Mouse (Mus musculus): Measurements from ENCODE around the gene Ermard.

The Ermard gene

DNA sequence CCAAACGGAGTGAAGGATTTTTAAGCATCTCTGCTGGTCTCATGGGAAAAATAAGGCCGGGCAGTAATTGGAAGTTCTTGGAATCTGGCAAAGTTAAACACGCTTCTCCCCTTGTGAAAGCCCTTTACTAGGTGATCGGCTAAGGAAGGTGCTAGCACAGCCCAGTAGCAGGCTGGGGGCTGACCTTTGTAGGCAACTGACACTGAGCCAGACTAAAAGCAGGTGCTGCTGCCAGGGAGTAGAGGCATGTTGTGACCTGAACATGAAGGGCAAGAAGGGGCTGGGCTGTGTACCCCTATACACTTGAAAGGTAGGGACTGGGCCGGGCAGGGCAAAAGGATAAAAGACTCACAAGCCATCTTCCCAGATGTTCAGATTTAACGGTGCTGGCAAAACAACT is 19.3 kb downstream of the Ermard start:
- DNase-seq (ENCODE audit: low spot score in 2 of 2) = no peak

DNA sequence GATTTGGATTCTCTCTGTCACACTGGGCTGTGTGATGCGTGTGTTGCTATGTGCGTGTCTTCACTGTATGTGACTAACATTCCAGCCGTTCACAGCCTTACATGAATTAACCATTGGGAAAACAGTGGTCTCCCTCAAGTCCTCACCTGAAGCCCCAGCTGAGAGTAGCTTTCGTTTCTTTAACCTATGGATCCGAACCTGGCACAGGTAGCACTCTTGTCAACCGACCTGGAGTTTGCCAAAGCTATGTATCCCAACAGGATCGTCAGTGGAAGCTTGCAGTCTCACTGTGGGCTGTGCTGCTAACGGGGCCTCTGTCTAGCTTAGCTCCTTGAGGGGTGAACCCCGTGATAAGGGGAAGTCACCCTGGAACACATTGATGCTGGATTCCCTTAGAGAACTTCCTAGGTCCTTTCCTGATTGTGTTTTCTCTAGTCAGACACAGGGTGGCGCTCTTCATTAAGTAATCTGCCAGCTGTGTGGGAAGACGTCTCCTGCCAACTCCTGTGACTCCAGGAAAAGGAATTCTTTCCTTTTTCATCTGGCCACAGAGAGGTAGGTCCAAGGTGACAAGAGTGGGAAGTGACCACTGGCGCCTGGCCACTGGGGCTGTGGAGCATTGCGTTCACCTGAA is 24.5 kb downstream of the Ermard start:
- DNase-seq (ENCODE audit: low spot score in 2 of 2) = peak; percentile 43 to 56

DNA sequence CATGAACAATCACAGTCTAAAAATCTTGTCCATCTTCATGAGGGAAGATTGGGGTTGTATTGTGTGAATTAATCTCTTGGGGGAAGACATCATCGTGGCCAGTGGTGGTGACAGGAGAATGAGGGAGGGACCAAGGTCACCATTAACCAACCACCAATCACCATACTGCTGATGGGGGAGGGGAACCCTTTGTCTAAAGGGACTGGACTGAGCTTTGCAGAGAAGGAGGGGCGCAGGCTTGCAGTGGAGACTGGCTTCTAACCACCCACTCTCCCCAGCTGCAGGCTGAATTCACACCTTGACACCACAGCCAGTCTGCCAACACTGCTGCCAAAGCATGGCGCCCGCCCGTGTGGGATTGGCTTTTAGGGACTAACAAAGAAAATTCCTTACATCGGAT is 25.1 kb downstream of the Ermard start:
- DNase-seq (ENCODE audit: low spot score in 2 of 2) = no peak

DNA sequence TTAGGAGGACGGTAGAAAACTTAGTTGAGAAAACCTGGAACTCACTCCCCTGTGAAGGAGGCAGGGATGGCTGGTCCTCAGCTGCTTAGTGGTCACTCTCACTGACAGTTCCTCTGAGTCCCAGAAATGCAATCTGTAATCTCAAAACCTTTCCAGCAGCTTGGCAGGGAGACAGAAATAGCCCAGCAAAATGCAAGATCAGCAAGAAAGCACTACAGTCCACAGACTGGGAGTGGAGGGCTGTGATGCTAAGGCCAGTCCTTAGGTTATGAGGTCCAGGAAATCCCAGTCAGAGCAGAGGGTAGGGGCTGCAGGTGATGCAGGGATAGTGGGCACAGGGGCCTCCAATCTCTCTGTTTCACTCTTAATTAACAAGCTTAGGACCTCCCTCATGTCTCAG is 25.9 kb downstream of the Ermard start:
- no peak for DNase-seq (ENCODE audit: low spot score in 2 of 2)

DNA sequence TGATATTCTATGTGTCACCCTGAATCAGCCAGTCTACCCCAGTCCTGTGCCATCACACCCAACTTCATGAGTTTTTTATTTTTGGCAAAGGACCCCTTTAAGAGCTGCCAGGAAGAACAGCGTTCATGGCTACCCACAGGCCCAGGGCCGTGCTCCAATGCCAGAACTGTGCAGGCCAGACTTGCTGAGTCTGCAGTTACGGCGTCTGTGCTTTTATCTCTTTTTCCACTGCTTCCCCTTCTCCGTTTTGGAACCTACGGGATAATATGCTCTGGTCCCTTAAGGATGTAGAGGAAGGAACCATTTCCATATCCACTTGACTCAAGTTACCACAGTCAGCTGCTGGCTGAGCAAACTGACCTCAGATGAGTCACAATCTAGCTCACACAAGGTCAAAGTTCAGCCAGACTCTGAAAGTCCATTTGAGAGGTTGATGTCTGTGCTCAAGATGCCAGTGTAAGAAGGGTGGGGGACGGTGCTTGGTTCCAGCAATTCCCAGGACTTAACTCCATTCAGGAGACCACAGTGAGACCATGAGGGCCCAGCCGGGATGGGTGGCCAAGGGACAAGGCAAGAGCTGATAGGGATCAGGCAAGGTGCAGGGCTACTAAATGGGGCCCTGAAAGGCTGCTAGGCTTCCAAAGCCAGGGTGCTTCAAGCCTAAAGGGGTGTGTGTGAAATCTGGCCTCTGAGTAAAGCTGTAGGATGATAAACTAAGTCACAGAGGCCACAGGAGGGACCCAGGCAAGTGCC is 27.2 kb downstream of the Ermard start:
- no peak for DNase-seq (ENCODE audit: low spot score in 2 of 2)

DNA sequence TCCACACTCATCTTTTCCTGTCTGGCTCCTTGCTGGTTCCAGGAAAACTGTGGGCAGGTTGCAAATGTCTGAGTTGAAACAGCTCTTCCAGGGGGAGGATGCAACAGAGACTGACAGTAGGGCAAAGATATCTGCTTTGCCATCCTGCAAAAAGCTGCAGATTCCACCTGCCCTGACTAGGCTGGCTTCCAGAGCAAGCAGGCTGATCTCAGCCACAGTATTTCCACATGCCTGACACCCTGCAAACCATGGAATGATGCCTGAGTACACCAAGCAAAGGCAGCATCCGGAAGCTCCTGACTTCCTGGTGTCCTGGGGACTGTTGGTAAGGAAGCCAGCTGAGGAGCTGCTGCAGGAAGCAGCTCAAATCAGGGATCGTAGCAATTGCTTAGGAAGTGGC is 28.1 kb downstream of the Ermard start:
- peak in 1 of 2 experiments; percentile 22 for DNase-seq (ENCODE audit: low spot score in 2 of 2)

DNA sequence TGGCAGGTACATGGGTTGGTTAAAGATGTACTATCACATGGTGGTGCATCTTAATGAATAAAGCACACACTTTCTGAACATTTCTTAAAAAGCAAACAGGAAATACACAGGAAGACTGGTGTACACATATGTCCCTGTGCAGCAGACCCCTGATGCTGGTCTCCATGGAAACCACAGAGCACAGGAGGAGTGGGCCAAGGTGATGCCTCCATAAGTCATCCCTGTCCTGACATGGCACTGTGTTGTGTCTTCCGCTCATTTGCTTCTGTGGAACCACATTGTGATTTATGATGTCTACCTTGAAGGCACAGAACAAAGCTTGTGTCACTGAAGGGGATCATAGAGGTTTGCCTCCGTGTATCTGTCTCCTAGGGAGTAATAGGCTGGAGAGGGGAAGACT is 31.2 kb downstream of the Ermard start:
- no peak for DNase-seq (ENCODE audit: low spot score in 2 of 2)

DNA sequence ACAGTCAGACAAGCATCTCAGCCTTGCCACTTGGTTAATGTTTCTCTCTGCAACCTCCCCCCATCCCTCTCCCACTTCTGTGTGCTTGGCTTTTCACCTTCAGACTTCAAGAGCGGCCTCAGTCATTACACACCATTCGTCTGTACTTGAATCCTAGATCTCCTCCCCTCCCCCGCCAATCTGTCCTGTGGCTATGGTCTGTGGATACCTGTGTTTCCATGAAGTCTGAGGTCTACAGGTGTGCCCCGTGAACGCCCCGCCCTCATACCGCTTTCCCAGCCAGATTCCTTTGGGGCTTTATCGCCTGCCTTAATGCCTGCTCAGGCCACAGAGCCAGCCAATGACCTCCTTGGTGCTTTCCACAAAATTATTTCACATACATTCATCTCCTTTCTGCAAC is 34.0 kb downstream of the Ermard start:
- DNase-seq (ENCODE audit: low spot score in 2 of 2) = no peak

DNA sequence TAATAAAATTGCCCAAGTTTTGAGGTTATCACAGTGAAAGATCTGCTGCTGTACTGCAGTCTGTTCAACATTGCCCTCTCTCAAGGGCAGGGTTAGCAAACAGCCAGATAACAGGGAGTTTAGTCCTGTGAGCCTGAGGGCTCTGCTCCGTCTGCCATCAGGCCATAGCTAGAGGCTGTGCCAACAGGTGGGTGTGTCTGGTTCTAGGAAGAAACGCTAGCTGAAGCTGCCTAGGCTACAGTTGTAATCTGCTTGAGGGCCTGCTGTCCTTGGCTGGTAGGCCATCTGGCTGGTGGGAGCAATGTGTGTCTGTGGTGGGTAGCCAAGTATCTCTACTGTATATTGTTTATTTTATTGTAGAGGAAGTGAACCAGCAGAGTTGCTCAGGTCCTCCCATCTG is 36.5 kb downstream of the Ermard start:
- DNase-seq (ENCODE audit: low spot score in 2 of 2) = no peak

DNA sequence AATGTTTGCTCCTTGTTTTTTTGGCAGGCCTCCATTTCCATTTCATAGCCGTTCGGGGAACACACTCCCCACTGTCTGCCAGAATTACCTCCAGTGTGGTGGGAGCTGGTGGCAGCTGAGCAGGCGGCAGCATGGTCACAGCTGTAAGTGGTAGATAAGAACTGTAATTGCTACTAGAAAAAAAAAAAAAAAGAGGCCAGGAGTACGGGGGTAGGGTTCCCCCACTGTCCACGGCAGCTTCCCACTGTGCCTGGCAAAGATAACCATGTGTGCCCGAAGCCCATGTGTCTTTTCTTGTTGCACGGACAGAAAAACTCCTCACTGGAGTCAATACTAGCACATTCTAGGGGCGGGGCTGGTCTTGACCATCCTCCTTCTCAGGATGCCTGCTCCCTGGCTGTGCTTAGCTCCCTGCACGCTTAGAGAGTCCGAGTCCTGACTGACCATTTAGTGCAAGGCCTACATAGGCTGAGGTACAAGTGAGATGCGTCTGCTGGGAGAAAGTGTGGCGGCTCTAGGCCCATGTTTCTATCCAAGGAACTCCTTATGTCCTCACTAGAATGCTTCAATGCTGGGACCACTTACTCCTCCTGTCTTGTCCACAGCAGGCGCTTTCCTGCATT is 43.3 kb downstream of the Ermard start:
- DNase-seq (ENCODE audit: low spot score in 2 of 2) = no peak

DNA sequence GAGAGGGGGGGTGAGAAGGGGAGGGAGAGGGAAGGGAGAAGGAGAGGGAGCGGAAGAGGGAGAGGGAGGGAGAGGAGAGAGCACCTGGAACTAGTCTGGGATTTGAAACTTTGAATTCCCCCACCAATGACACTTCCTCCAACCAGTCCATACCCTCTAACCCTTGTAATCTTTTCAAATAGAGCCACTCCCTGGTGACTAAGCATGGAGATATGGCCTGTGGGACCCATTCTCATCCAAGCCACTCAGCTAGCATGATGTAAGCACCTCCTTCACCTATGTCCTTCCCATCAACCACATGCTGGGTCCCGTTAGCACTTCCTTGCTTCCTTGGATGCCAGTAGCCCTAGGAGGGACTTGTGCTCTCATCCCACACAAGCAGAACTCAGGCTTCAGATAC is 44.0 kb downstream of the Ermard start:
- no peak for DNase-seq (ENCODE audit: low spot score in 2 of 2)

DNA sequence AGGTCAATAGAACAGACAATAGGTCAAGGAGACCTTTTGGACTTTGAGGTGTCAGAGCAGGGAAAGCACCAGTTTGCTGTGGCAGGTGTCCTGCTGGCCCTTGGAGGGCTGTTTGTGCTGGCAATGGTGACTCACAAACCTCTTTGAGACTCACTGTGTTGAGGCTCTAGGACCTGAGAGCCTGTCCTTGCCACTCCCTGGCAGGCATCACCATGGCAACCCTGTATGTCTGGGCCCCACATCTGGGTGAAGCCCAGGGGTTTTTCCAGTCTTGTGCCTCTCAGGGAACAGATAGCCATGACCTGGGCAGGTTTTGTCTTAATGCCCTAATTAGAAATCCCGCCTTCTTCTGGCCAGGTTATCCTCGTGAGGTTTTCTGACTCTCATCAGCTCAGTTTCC is 47.2 kb downstream of the Ermard start:
- DNase-seq (ENCODE audit: low spot score in 2 of 2) = no peak

DNA sequence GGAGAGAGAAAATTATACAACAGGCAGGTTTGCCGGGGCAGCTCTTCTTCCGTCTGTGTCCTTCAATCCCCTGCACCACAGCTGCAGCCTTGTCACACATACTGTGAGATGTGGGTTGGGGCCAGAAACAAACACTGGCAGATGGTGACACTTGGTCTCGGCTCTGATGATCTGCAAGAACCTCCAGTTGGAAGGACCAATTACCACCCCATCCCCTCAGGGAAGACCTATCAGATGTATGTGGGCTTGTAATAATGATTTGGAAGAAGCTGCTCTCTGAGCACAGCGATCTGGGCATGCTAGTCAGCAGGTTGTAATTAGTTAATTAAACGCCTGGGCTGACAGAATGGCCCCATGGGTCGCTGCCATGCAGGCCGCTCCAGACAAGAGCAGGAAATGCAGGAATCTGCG is 47.6 kb downstream of the Ermard start:
- DNase-seq (ENCODE audit: low spot score in 2 of 2) = no peak

DNA sequence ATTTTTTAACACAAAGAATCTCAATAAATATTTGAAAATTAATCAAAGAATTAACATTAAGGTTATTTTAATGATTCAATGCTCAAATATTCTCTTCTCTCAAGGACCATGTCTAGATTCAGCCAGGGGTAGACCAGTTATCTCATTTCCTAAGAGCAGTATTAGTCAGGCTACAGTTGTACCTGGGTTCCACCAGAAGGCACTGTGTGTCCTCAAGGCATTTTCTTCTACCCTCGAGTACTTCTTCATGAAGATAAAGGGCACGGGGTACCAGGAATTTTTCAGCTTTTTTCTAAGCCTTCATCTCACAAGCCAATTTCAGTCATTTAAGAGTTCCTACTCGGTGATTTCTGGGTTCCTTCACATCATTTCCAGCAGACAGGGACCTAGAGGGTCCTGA is 50.7 kb downstream of the Ermard start:
- no peak for DNase-seq (ENCODE audit: low spot score in 2 of 2)

DNA sequence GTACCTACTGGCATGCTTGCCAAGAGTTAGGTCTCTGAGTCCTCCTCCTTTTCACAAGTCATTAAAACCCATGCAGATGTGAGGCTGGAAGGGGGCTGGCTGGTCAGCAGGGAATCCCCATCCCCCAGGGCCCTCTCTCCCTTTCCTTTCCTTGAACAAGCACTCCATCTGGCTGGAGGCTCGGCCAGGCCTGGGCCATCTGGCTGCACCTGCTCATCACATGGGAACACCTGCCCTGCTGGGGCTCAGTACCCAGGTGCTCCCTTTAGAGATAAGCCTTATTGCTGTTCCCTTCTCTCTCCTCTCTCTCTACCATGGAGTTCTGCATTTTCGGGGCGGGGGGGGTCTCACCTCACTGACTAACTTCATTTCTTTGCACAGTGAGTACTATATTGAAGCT is 52.5 kb downstream of the Ermard start:
- no peak for DNase-seq (ENCODE audit: low spot score in 2 of 2)

DNA sequence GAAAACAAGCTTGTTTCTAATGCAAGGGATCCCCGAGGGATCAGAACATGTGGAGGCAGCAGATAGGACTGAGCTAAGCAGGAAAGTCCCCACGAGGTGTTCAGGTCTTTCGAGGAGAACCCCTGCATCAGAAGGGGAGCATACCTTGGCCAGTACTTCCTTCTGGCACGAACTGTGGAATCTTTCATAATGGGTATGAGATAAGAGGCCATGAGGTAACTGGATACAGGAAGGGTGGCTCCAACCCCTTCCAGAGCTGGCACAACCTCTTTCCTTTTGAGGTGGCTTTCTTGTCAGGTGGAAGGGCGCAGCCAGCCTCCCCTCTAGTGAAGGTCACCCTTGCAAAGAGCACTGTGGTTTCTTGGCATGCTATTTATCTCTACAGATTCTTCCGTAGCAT is 55.8 kb downstream of the Ermard start:
- DNase-seq (ENCODE audit: low spot score in 2 of 2) = peak; percentile 4 to 29

DNA sequence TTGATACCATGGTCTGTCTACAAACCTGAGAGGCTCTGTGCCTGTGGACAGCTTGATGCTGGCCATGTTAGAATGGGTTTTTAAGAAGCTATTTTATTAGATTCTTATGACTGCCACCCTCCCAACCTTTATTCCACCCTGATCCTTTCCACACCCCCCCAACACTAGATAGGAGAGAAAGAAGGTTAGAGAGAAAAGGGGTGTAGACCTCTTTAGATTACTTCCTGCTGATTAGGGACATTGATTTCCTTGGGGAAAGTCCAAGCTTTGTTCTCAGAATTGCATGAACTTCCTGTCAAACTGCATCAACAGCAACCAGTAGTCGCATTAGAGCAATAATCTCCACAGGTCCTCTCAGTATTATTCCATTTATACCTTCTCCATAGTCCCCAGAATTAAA is 57.7 kb downstream of the Ermard start:
- no peak for DNase-seq (ENCODE audit: low spot score in 2 of 2)

DNA sequence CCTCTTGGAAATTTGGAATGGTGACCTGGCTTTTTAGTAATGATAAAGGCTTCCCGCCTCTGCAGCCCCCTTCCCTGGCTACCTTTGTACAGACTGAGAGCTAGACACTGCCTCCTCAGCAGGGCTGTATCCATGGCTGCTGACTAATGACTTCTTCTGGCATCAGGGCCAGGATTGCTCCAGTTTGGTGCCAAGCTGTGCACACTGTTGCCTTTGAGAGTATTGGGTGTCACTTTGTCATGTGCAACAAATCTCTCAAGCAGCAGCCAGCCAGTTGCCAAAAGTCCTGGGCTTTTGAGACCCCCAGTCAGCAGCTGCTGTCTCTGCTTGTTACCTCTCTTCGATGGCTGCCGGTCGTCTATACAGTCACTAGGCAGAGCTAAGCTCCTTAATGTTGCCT is 60.3 kb downstream of the Ermard start:
- DNase-seq (ENCODE audit: low spot score in 2 of 2) = no peak

DNA sequence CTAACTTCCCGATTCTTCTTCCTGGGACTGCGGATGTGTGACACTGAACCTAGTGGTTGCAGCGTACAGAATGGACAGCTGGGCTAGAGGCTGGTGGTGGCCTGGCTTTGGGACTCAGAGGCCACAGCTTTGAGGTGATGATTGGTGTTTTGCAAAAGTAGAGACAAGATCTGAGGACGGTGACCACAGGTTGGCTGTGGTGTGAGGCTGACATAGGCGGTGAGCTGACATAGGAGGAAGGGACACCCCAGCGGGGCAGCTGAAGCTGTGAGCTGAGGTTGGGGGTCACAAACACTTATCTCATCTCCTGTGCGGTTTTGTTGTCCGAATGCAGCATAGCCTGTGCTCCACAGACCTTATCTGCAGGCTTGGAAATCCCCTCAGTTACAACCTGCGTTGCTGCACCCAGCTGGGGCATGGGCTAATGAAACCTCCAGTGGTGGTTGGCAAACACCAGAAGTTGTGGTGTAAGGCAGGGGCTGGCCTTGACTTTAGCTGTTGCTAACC is 66.2 kb downstream of the Ermard start:
- no peak for DNase-seq (ENCODE audit: low spot score in 2 of 2)

DNA sequence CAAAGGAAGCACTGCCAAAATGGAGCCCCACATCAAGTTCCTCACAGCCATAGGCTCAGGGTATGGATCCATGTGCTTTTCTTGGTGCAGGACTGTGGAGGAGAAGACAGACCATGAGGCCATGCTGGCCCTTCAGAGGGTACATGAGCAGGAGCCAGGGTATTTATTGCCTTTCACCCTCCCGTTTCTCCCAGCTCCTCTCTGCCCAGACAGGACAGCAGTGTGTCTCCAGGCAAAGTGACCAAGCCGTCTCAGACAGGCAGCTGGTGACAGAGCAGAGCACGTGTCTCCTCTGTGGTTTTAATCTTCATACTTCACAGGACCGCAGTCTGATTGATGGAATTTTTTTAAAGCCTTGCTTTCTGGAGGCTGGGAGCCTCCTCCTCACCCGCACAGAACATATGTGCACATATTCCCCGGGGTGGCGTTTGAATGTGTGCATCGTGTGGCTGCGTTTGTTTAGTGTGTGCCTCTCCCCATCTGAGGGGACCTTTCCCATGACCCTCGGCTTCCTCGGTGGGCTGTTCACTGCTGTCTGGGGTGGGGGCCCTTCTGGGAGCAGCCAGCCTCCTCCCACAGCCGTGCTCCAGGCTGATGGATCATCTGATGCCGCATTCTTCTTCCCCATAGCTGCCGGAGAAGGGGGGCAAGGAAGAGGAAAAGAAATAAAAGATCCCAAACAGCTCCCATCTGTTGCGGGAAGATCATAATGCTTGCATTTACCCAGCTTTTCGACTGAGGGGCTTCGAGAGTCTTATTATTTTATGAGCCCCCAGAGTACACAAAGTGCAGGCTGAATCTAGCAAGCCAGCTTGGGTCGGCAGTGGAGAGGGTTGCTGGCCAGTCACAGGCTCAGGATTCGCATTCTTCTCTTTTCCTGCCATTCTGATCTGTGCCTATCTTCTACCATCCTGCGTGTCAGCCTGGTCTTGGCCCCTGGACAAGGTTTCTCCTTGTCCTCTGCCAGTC is 67.7 kb downstream of the Ermard start:
- no peak for DNase-seq (ENCODE audit: low spot score in 2 of 2)

DNA sequence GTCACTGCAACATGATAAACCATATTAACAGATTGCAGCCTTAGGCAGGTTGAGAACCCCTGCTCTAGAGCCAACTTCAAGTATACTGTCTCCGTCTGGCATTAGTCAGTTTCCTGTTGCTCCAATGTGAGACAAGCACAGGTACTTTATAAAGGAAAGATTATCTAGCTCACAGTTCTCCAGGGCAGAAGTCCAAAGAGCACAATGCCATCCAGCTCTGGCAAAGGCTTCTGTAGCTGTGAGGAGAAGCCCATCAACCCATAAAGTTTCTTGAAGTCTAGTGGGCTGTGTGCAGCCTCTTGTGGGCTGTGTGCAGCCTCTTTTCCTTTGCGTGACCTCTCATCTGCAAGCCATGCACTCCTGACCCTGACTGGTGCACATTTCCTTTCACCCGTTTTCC is 74.5 kb downstream of the Ermard start:
- DNase-seq (ENCODE audit: low spot score in 2 of 2) = no peak

DNA sequence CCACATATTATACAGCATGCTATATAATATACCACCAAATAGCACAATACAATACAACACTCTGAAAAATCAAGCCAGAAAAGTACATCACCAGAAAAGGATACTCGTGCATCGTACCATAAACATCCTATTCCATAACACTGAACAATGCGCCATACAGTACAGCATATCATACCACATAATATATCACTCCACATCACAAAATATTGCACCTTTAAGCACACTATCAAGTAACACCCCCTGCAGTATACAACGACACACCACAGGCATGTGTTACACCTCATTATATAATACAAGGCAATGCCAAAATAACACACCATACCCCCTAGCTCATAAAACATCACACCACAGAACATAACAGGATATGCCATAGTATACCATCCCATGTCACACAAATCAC is 79.1 kb downstream of the Ermard start:
- DNase-seq (ENCODE audit: low spot score in 2 of 2) = no peak
